Mouse (Mus musculus) NIH3T3 (cell line): ENCODE measurements around the gene AU040320.
A peak's percentile ranks its signal among the peaks of the same experiment; 100 is the strongest.

ENCODE experiments used
- DNase-seq: peaks from one replicate; pipeline ENCODE4 v3.0.0-alpha.2; 2012; ENCODE audit warnings: low read depth

AU040320 gene

DNA sequence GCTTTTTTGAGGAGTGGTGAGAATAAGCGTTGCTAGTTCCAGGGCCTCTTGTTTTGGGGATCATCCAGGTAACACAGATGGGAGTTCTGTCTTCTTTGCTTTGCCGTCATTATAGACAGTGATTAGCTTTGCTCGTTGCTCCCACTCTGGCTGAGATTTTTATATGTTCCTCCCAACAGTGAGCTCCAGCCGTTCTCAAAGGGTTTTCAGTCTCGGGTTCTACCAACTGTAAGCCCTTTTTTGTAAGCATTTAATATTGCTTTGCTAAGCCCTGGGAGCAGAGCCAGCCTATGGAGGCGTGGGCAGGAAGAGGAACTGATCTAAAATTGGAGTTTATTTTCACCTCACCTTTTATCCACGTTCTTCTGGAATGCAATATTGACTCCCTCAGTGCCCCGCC, 29.7 kb downstream of the AU040320 start:
- no peak for DNase-seq

DNA sequence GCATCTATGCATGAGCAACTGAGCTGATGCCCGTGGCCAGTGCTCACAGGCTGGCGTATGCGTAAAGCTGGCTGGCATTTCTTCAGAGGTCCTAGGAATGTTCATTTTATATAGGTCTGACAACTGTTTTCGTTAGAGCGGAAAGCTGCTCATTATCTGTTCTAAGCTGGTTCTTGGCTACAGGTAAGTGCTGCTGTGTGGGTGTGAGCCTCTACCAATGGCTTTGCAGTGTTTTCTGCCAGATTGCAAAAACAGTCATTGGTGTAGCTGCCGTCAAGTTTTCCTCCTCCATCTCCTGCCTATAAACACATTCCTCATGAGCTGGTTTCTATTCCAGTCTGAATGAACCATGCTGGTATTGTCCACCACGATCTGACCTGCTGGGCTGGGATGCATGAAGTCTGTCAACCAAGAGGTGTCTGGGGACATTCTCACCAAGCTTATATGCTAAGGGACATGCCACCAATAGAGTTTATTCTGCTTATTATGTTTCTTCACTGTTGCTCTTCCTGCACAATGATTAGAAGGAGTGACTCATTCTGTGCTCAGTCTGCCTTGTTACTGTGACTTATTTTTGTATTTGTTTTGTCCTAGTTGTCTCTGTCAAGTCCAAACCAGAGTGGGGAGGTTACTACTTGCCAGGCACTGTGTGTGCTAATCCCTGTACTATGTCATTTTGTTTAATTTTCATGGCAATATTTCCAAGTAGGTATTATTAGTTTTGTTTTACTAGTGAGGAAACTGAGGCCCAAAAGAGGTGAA, 39.2 kb downstream of the AU040320 start:
- DNase-seq = no peak

DNA sequence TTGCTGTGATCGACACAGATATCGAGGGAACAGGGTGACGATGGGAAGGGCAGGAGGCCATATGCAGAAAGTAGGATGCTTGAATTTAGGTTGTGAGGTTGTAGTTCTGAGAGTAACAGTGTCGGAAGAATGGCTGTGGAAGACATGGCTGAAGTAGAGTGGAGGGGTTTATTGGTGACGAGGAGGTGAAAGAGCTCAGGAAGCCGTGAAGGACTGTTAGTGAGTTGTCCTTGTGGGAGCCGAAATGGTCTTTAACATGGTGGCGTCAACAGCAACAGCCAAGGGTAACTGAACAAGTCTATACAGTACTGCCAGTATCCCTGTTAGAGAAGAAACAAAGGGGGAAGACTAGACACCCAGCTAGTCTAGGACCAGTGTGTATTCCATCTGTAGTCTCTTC, 48.8 kb downstream of the AU040320 start:
- no peak for DNase-seq

DNA sequence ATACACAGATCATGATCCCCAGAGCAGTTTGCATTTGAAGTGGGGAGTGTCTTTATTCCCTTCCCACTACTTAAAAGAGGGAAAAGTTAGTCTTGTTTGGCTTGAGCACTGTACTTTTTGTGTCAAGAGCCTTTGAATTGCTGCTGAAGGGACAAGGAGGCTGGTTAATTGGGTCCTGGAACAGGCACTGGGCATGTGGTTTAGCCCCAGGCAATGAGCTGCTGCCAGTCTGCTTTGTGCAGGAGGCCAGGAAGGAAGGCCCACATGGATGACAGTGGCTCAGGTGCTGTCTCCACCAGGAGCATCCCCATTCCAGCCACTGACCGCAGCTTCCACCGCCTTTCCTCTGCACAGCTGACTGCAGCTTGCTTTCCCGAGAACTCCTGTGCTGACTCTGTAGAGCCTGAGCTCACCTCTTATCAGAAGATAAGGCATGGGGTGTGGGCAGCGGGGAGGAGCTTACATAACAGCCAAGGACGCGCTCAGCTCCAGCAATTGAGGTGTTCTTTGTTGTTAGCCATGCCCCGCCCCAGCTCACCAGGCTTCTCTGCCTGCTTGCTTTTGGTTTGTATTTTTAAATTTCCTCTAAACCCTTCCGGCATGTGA, 50.0 kb downstream of the AU040320 start:
- no peak for DNase-seq

DNA sequence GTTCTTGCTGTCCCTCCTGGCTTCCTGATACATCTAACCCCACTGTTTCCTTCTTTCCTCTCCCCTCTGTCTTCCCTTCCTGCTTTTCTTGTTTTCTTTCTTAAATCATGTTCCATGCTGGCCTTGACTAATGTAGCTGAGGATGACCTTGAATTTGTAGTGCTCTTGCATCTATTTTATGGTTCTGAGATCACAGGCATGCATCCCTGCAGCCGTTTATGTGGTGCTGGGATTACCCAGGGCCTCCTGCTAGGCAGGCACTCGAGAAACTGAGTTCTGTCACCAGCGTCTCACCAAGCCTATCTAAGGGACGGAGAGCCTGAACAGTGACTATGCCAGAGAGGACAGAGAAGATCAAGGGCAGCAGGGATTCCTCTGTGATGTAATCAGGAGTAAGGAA, 52.4 kb downstream of the AU040320 start:
- no peak for DNase-seq

DNA sequence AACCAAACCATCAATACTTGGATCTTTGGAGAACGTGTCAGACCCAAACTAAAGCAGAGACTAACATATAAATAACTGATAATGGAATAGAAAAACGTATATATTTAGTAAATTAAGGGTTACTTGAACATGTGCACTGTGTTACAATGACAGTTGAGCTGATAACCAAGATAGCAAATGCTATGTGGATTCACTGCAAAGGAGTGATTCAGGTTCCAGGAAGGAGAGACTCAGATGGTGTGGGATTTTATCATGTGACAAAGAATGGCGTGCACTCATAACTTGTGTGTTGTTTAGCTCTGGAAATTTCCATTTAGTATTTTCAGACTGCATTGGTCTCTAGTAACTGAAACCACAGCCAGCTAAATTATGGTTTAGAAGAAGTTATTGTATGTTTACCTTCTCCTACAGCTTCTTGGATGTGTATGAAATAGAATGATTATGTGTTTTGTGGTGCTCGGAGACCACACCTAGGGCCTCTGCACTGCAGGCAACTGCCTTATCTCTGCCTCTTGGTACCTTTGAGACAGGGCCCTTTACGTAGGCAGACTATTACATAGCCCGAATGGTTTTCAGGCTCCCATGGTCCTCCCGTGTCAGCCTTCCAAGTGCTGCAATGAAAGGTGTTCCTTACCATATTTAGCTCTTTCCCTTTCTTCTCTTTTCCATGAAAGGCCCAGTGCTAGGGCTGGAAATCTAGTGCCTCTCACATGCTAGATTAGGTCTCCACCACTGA, 53.5 kb downstream of the AU040320 start:
- DNase-seq = no peak

DNA sequence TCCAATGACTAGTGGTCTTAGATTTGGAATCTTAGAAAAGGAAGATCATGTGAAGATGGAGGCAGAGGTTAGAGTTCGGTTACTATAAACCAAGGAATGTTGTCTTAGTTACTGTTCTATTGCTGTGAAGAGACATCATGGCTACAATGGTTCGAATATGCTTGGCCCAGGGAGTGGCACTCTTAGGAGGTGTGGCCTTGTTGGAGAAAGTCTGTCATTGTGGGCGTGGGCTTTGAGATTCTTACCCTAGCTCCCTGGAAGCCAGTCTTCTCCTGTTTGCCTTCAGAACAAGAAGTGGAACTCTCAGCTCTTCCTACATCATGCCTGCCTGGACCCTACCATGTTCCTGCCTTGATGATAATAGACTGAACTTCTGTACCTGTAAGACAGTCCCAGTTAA, 57.2 kb downstream of the AU040320 start:
- DNase-seq = no peak

DNA sequence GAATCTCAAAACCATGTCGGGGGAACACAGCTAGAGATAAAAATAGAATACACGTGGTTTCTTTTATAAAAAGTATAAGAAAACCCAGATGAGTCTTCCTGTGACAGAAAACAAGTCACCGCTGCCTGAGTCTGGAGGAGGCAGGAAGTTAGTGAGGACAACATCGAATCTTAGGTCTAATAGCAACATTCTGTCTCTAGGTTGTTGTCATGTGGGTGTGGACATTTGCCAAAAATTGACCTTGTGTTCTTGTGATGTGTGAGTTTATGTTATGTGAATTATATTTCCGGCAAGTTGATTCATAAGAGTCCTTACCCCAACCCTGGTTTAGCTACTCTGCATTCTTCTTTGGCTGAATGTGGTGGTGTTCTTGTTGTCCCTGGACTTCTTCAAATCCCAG, 59.9 kb downstream of the AU040320 start:
- no peak for DNase-seq

DNA sequence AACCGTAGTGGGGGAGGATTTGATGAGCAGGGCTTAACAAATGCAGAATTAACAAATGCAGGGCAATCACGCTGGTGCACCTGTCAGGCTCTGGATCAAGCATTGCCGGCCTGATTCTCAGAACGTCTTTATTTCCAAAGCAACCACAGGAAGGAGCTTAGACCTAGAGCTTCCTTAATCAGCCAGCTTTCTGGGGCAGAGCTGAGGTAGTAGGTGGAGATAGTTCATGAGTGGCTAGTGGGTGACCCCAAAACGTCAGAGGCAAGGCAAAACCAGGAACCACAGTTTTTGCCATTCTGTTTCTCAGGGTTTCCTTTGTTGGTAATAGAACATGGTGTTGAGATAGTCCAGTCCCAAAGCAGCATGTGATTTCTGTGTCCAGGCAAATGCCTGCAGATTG, 61.5 kb downstream of the AU040320 start:
- no peak for DNase-seq

DNA sequence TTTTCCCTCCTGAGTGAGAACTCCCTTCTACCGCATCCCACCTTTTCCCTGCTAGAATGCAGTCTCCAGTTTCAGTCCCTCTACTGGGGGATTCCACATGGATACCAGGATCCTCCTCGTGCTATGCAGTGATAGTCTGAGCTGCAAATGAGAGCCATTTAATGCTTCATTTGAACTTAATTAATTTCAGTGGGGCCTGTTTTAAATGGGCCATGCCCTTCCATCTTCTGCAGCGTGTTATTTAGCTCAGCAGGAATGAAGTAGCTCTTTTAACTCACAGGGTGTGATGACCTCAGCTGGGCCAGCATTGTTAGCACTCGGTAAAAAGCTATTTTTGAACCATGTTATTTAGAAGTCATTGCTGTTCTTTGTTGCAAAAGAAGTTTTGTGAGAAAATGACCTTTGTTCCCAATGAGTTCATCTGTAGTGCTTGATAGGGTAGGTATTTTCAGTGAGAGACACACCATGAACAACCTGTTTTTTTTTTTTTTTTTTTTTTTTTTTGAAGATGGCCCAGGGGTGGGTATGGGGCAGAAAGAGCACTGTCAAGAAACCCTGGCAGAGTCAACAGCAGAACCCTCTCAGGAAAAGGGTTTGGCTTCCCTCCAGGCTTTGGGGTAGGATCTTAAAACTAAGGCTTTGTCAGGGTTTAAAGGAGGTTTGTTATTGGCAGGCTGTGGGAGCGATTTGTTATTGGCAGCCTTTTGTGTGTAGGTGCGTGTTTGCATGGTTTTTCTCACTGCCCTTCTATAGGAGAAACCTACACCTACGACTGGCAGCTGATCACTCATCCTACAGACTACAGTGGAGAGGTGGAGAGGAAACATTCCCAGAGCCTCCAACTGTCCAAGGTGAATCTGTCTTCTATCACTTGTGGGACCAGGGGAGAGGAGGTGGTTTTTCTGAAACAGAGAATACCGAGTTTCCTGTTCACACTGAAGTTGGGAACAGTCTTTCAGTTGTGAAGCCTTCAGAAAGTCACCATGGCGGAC, 69.8 kb downstream of the AU040320 start:
- no peak for DNase-seq

DNA sequence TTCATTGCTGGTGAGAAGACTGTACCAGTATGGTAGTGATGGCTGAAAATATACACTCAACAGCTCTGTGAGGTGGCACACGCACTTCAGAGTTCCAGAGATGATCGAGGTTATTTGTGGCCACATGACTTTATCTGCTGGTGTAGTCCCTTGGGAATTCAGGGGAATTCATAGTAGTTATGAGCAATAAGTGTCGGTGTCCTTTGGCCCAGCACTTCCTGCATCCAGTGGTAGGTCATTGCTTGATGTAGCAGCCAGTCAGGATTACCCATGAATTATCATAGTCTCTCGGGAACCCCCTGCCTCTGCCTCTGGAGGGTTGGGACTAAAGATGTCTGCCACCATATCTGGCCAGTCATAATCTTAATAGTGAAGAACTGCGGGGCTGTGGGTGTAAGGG, 70.6 kb downstream of the AU040320 start:
- no peak for DNase-seq

DNA sequence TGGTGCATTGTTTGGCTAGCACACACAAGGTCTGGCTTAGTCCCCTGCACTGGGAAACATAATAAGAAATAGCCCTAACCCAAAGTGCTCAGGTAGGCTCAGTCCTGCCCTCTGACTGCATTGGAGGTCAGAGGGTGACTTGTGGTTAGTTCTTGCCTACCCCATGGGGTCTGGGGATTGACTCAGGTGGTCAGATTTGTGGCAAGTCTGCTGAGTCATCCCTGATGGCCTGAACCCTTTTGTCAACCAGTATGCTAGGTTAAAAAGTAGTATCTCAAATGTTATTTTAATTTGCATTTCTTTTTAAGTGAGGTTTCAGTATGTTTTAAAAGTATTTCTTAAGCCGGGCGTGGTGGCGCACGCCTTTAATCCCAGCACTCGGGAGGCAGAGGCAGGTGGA, 77.8 kb downstream of the AU040320 start:
- no peak for DNase-seq

DNA sequence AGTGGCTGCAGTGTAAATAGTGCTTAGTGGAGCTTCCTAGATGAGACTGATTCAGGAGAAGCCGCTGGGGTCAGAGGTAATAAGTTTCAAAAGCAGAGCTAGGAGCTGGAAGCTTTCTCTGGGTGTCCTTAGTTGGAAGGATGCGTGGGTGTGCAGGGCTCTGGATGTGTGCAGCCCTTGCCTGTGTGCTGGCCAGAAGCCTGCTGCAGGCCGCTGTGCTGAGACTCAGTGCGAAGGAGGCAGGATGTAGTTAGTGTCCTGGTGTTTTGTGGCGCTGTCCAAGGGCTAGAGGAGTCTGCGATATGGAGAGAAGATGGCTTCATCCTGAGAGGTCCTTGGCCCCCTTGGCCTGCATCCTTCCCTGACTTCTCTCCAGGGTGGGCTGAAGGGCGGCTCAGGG, 85.5 kb downstream of the AU040320 start:
- no peak for DNase-seq

DNA sequence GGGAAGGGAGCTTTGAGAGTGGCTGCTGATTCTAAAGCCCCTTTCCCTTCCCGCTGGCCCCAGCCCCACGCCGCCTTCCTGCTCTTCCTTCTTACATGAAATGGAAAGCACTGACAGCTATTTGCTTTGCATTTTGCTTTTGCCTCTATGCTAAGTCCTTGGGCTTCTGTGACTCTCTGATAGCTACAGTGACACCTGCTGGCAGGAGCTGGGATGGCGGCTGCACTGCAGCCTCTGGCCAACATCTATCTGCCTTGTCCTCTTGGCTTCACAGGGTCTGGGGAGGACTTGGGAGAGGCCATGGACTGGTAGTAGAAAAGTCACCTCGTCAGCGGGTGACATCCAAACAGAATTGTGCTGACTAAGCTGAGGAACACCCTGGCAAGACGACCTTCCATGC, 86.5 kb downstream of the AU040320 start:
- DNase-seq = peak; percentile 94

DNA sequence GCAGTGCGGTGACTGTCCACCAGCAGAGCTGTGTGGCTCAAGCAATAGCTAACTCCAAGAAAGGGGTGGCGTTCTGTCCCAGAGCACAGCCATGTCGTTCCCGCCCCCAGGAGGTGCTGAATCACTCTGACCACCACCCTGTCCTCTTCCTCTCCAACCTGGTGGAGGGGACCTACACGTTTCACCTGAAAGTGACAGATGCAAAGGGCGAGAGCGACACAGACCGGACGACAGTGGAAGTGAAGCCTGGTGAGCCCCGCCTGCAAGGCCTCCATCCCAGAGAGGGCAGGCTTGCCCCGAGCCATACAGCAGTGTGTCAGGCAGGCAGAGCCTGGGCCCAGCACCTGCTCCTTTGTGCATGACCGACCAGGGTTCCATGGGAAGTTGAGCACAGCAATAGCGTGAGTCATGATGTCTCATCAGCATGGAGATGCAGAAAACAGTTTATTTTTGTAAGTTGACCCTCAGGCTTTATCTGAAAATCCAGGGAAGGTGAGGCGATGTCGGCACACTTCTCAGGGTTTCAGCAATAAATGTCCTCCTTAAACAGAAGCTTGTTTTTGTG, 87.7 kb downstream of the AU040320 start:
- peak; percentile 67 for DNase-seq

DNA sequence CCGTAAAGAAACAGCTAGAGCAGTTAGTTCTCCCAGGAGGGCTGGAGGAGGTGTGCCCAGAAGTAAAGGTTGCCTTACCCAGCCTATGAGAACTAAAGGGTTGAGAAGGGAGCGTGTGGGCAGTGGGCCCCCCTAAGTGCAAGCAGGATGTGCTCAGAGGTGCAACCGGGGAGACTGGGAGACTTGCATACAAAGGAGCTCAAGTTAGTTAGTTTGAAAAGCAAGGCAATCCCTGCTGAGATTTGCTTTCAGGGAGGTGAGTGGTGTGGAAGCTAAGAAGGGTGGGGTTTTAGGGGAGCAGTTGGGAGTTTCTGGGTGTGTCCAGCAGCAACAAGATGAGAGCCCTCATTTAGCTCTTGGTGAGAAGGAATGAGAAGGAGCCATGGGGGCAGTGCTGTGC, 89.6 kb downstream of the AU040320 start:
- no peak for DNase-seq

DNA sequence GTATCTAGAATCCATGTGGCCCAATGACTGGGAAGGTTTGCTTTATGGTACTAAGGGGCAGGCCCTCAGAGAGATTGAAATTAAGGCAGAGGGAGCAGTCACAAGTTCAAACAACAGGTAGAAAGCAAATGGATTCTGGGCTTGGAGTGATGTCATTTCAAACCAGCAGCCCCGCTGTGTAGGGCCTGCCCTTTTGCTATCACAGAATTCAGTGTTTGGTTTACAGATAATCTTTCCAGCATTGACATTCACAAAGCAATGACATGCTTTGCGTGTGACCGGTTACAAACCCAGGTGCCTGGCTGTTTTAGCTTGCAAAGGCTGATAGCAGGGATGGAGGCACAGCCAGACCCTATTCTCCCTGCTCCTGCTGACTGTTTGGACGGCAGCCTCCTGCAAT, 92.3 kb downstream of the AU040320 start:
- no peak for DNase-seq

DNA sequence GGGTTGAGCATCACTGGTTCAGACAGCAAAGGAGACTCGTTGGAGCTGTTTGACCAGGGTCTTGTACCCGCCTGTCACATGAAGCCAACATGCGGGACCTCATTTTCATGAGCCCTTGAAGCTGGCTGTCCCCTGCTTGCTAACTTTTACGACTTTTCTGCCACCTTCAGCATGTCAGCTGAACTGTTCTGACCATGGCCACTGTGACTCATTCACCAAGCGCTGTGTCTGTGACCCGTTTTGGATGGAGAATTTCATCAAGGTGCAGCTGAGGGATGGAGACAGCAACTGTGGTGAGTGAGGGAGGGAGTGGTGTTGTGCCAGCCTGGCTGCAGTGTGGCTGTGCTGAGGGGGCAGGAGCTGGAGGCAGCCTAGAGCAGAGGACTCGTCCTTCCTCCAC, 93.6 kb downstream of the AU040320 start:
- no peak for DNase-seq

DNA sequence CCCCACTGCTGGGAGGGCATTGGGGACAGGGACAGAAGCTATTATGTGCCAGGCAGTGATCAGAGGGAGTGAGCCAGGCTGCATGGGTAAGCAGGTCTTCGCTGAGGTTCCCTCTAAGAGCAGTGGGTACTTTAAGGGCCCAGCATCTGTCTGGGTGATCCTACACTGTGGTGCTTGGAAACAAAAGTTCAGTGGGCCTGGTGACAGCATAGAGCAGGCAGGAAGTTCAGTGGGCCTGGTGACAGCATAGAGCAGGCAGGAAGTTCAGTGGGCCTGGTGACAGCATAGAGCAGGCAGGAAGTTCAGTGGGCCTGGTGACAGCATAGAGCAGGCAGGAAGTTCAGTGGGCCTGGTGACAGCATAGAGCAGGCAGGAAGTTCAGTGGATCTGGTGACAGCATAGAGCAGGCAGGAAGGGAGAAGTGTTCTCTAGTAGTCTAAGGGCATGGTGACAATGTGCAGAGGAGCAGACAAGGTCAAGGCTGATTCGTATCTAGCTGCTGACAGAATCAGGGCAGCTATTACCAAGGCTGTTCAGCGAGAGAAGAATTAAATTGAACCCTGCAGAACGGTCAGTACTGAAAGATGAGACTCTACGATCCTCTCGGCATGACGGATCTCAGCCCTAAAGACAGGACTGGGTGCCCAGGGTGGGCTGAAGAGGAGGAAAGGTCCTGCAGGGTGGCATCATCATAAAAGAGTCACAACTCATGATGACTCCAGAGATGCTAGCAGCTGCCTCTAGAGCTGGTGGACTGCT, 96.9 kb downstream of the AU040320 start:
- no peak for DNase-seq

DNA sequence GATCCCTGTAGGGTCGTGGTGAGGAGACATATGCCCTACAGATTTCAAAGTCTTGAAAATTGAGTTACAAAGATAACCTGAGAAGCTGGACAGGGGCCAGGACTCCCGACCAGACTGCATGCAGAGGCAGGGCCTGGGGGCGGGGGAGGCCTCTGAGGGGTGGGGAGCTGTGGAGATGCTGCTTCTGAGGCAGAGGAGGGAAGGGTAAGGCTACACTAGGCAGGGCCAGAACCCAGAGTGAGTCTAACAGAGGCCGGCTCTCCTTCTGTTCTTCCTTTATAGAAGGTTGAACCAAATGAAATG, 97.4 kb downstream of the AU040320 start:
- no peak for DNase-seq

DNA sequence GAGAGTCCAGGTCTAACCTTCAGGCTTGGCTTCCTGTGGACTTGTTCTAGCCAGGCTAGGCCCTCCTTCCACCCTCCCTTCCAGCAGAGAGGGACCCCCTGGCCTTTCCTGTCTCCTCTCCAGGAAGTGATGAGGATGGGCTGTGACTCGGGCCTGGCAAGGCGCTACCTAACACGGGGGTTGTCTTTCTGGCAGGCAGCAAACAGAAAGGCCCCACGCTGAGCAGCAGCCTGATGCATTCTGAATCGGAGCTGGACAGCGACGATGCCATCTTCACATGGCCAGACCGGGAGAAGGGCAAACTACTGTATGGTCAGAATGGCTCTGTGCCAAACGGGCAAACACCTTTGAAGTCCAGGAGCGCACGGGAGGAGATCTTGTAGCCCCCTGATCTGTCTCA, 99.6 kb downstream of the AU040320 start:
- no peak for DNase-seq
